ENCODE assay signal across 8 mouse cellular contexts in the genomic region with DNA sequence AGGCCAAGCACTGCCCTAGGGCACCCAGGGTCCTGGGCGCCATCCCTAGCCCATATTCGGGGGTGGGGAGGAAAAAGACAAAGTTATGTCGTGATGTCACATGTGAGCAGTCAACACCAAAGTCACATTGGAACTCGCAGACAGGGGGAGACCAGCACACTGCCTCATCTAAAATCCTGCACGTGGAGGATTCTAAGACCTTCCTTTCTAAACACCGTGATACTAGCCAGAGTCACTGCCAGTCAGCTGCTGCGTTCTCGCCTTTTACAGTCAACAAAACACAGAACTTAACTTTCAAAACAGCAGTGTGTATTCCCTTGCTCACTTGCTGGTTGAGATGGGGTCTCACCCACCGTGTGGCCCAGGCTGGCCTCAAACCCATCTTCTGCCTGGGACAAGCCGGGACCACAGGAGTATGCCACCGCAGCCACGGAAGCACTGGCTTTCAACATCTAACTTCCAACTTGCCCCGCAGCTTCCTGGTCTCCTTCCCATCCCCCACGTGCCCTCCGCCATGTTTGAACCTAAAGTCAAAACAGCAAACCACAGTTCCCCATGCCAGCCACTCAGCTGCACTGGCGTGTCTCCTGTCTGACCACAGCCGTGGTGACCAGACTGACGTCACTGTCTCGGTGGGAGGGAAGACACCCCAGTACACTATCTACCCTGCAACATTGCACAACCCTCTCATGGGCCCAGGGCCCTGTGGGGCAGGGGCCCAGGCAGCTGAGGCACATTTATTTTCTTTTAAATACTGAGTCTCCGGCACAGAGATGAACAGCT.
DNase-seq lines count a peak whose midpoint lies in the region; ATAC-seq and TF ChIP-seq lines count a peak whose summit lies in the region.

No protein-coding gene starts in this region.

- H3K9ac ChIP-seq in embryonic facial prominence, embryonic 14.5 days (ENCODE audit: low read depth, low read length) = no peak overlapping the region
- H3K9ac ChIP-seq in liver, embryonic 12.5 days = peak overlapping the region; percentile 54

- no peaks in the 10 kb centered on the region for H3K9me3 ChIP-seq in embryonic facial prominence, embryonic 14.5 days (ENCODE audit: control insufficient read depth, low read length)
- H3K9me3 ChIP-seq in liver, embryonic 12.5 days (replicated peaks) = no peaks in the 10 kb centered on the region

- H3K27ac ChIP-seq in embryonic facial prominence, embryonic 14.5 days (replicated peaks; ENCODE audit: low read depth, low read length) = peak overlapping the region; percentile 78
- peak overlapping the region; percentile 72 for H3K27ac ChIP-seq in liver, embryonic 12.5 days

- H3K79me3 ChIP-seq in C2C12 (ENCODE audit: low read depth) = peaks cover 66% of the 10 kb centered on the region

- peaks cover 1% of the 10 kb centered on the region for H3K36me3 ChIP-seq in C2C12 (ENCODE audit: control insufficient read depth, insufficient read depth)
- peaks cover 35% of the 10 kb centered on the region; the same call in 1 of the 2 replicates for H3K36me3 ChIP-seq in embryonic facial prominence, embryonic 14.5 days (ENCODE audit: control insufficient read depth, insufficient read depth, low read length)
- peaks cover 29% of the 10 kb centered on the region for H3K36me3 ChIP-seq in liver, embryonic 12.5 days

- TF ChIP-seq CTCF in C2C12 (IDR thresholded peaks at IDR 0.05; ENCODE audit: control insufficient read depth, insufficient read depth, insufficient read length) = no peak

- peak; percentile 81 to 87 for DNase-seq in adrenal gland, adult (ENCODE audit: inconsistent age in 2 of 2, low spot score in 1 of 2)
- no peak for DNase-seq in adrenal gland, postnatal 4 days (ENCODE audit: low spot score in 2 of 2)
- DNase-seq in embryonic facial prominence, embryonic 14.5 days (ENCODE audit: low spot score) = peak; percentile 46
- DNase-seq in heart, postnatal 36 days = peak; percentile 80 to 83
- DNase-seq in natural killer cell, adult 2 months (ENCODE audit: low spot score in 2 of 2) = peak; percentile 96 to 99
- DNase-seq in cerebellum, adult 18-20 months = no peak

- peak overlapping the region; percentile 42 for H3ac ChIP-seq in C2C12 (ENCODE audit: control insufficient read depth, insufficient read length, low read depth)

- H3K27me3 ChIP-seq in C2C12 (ENCODE audit: control insufficient read depth, insufficient read depth, insufficient read length) = no peaks in the 10 kb centered on the region
- no peaks in the 10 kb centered on the region for H3K27me3 ChIP-seq in embryonic facial prominence, embryonic 14.5 days (replicated peaks; ENCODE audit: control insufficient read depth, insufficient read depth, low read length)
- H3K27me3 ChIP-seq in liver, embryonic 12.5 days (replicated peaks) = no peaks in the 10 kb centered on the region

- 60% methylated on average over 20 of the region's 20 CpGs for WGBS in embryonic facial prominence, embryonic 14.5 days
- 33% methylated on average over 20 of the region's 20 CpGs for WGBS in liver, embryonic 12.5 days (ENCODE audit: insufficient replicate concordance)

- H3K4me3 ChIP-seq in C2C12 (ENCODE audit: insufficient read depth, poor library complexity, severe bottlenecking) = no peak overlapping the region
- H3K4me3 ChIP-seq in embryonic facial prominence, embryonic 14.5 days (ENCODE audit: low read depth, low read length) = no peak overlapping the region
- H3K4me3 ChIP-seq in liver, embryonic 12.5 days = peak overlapping the region; percentile 3; the same call in 1 of the 2 replicates

- intact Hi-C loops in heart, postnatal 36 days (cut with DNase I) = loop anchor here (2.0 kb wide), 1 partner anchor 19 kb away; no protein-coding TSS in a partner anchor

- no peak for ATAC-seq in embryonic facial prominence, embryonic 14.5 days (ENCODE audit: low read depth)
- peak; percentile 77 for ATAC-seq in liver, embryonic 12.5 days

- peaks cover 89% of the 10 kb centered on the region for H3K79me2 ChIP-seq in C2C12 (ENCODE audit: control insufficient read depth, insufficient read depth)

- no peak overlapping the region for H3K4me2 ChIP-seq in embryonic facial prominence, embryonic 14.5 days (ENCODE audit: low read depth, low read length)
- H3K4me2 ChIP-seq in liver, embryonic 12.5 days = peak overlapping the region; percentile 45

- H3K4me1 ChIP-seq in embryonic facial prominence, embryonic 14.5 days (ENCODE audit: control insufficient read depth, insufficient read depth, low read length) = peaks cover 58% of the 10 kb centered on the region
- peaks cover 65% of the 10 kb centered on the region for H3K4me1 ChIP-seq in liver, embryonic 12.5 days

TF ChIP-seq in C2C12, 6 proteins besides CTCF, POLR2A, EP300 and RAD21:
- TF ChIP-seq USF1 (IDR thresholded peaks at IDR 0.05; ENCODE audit: low read depth) (peak; percentile 62), MYOD1 (IDR thresholded peaks at IDR 0.05; ENCODE audit: control insufficient read depth, insufficient read length, low read depth) (peak; percentile 78), CEBPB (IDR thresholded peaks at IDR 0.05; ENCODE audit: low read depth) (peak; percentile 99), FOSL1 (IDR thresholded peaks at IDR 0.05; ENCODE audit: insufficient read depth, low read length, poor library complexity, severe bottlenecking) (no peak), MAX (IDR thresholded peaks at IDR 0.05) (peak; percentile 83)

Comparison
In these comparisons a context has a peak if more than half of its experiments do, and no peak if none do; other contexts are left out.
1. DNase-seq: peak in adrenal gland, adult (2 of 2), embryonic facial prominence, embryonic 14.5 days (single experiment), heart, postnatal 36 days (2 of 2) and natural killer cell, adult 2 months (2 of 2); none in adrenal gland, postnatal 4 days (0 of 2) and cerebellum, adult 18-20 months (0 of 2).